Mouse (Mus musculus) kidney, embryonic 15.5 days (tissue): ENCODE results near the gene Zfp46. TPM values are rescaled to one million over a fixed set of nuclear protein-coding genes. Genes with fewer than 3 reads are reported as not detected.

Experiments used
- ATAC-seq: fragments of 200-750 bp; cut with Nextera tagmentation; replicated peaks from 2 replicates; pipeline ENCODE4 v1.8.0; 2017; ENCODE audit warnings: moderate TSS enrichment; ENCODE audit not compliant: low FRiP score
- H3K27ac ChIP-seq: fragments of 300-500 bp; sonication (generic); 2 replicates; pipeline ENCODE4 v1.5.1; 2015; ENCODE audit warnings: mild to moderate bottlenecking, inconsistent platforms
- H3K27me3 ChIP-seq: fragments of 300-500 bp; sonication (generic); 2 replicates; pipeline ENCODE4 v1.6.1; 2015; ENCODE audit warnings: inconsistent platforms
- H3K36me3 ChIP-seq: fragments of 300-500 bp; sonication (generic); 2 replicates; pipeline ENCODE4 v1.6.1; 2015; ENCODE audit warnings: inconsistent platforms
- H3K4me1 ChIP-seq: fragments of 300-500 bp; sonication (generic); 2 replicates; pipeline ENCODE4 v1.6.1; 2015; ENCODE audit warnings: inconsistent platforms
- H3K4me2 ChIP-seq: fragments of 300-500 bp; sonication (generic); 2 replicates; pipeline ENCODE4 v1.6.1; 2015; ENCODE audit warnings: moderate library complexity, mild to moderate bottlenecking, inconsistent platforms
- H3K4me3 ChIP-seq: fragments of 300-500 bp; sonication (generic); replicated peaks from 2 replicates; pipeline ENCODE4 v1.5.1; 2015; ENCODE audit warnings: mild to moderate bottlenecking, inconsistent platforms
- H3K9ac ChIP-seq: fragments of 300-500 bp; sonication (generic); 2 replicates; pipeline ENCODE4 v1.6.1; 2015; ENCODE audit warnings: mild to moderate bottlenecking, inconsistent platforms
- H3K9me3 ChIP-seq: fragments of 300-500 bp; sonication (generic); replicated peaks from 2 replicates; pipeline ENCODE4 v1.6.1; 2016; ENCODE audit warnings: inconsistent platforms
- WGBS: fragments of 180-500 bp; shearing (Covaris S2); methylation state at CpG from one replicate; pipeline ENCODE4 v1.1.7; 2015; ENCODE audit warnings: mixed read lengths; 5-methylcytosine and 5-hydroxymethylcytosine counted together
- polyA plus RNA-seq: library from polyadenylated mRNA; unstranded; fragments of >200 nt; fragmentation: Nextera tagmentation; extraction: Ambion mirVana; gene quantifications from 2 replicates; pipeline ENCODE4 v1.2.1, GENCODE M21; 2015

The Zfp46 gene
- polyA plus RNA-seq, 1 experiment from 2014 or later, result 22.8 TPM

DNA sequence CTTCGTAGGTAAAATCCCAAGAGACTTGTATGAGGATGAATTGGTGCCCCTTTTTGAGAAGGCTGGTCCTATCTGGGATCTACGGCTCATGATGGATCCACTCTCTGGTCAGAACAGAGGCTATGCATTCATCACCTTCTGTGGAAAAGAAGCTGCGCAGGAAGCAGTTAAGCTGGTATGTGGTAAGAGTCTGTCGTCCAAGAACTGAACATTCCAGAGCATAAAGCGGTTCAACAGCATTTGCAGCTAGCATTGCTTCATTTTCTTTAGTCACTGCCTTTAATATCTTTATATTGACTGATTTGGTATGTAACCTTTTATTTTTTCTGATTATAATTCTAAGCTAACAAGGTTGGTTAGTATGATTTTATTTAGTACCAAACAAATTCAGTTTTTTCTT, 42.8 kb downstream of the Zfp46 start:
- H3K9me3 ChIP-seq, result no peaks in the 10 kb centered on the region
- H3K4me3 ChIP-seq, result no peak overlapping the region
- ATAC-seq, result no peak
- no peak overlapping the region for H3K9ac ChIP-seq
- no peak overlapping the region for H3K4me2 ChIP-seq
- no peaks in the 10 kb centered on the region for H3K27me3 ChIP-seq
- H3K27ac ChIP-seq, result no peak overlapping the region
- 88% methylated on average over 5 of the region's 5 CpGs for WGBS
- H3K36me3 ChIP-seq, result peaks cover 84% of the 10 kb centered on the region
- no peaks in the 10 kb centered on the region for H3K4me1 ChIP-seq

DNA sequence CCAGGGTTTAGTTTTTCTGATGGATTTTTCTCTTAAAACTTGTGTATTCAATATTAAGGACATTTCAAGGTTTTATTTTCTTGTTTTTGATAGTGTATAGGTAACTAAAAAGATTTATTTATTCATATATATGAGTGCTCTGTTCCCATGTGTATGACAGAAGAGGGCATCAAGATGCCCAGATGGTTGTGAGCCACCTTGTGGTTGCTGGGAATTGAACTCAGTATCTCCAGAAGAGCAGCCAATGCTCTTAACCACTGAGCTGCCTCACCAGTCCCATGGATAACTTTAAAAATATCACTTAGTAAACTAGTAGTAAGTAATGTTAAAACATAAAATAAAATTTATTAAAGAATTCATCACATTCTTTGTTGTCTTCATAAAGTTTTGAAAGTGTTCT, 43.6 kb downstream of the Zfp46 start:
- no peaks in the 10 kb centered on the region for H3K9me3 ChIP-seq
- no peak overlapping the region for H3K27ac ChIP-seq
- no peak overlapping the region for H3K4me2 ChIP-seq
- H3K4me3 ChIP-seq, result no peak overlapping the region
- no peak for ATAC-seq
- no peaks in the 10 kb centered on the region for H3K4me1 ChIP-seq
- peaks cover 84% of the 10 kb centered on the region for H3K36me3 ChIP-seq
- H3K9ac ChIP-seq, result no peak overlapping the region
- H3K27me3 ChIP-seq, result no peaks in the 10 kb centered on the region

DNA sequence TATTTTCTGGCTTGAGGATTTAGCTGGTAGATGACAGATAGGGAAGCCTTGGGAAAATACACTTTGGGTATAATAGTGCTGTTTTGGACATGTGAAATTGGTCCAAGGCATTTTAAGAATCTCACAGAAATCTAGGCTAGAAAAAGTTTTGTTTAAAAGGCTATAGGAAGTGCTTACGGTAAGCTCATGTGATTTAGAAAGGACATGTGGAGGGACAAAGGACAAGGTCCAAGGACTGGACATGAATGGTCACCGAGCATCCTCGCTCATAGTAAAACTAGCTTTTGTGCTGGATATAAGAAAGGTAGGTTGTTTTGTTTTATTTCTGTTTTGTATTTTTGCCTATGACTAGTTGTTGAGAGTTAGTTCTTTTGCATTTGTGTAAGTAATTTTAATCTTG, 47.2 kb downstream of the Zfp46 start:
- no peak for ATAC-seq
- Histone ChIP-seq H3K9ac (no peak overlapping the region), H3K4me2 (no peak overlapping the region), H3K36me3 (peaks cover 85% of the 10 kb centered on the region), H3K4me3 (no peak overlapping the region), H3K27ac (no peak overlapping the region), H3K27me3 (no peaks in the 10 kb centered on the region), H3K9me3 (no peaks in the 10 kb centered on the region), H3K4me1 (no peaks in the 10 kb centered on the region)
- WGBS, result 94% methylated on average over 3 of the region's 3 CpGs

DNA sequence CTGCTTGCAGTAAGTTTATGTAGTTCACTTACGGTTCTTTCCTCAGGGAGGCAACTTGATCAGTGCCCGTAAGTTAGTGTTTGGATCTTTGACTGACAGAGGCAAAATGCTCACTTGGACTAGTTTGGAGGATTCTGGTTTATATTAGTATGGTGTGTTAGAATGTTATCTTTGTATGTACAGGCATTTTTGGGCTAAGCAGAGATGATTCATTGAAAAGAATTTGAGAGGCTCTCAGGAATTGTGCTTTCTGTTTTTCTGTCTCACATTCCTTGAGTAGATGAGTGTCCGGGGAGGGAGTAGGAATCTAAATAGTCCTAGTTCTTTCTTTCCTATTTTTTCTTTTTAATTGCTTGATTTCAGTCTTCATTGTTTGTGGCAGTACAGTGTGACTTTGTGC, 48.7 kb downstream of the Zfp46 start:
- peaks cover 84% of the 10 kb centered on the region for H3K36me3 ChIP-seq
- no peaks in the 10 kb centered on the region for H3K27me3 ChIP-seq
- H3K27ac ChIP-seq, result no peak overlapping the region

DNA sequence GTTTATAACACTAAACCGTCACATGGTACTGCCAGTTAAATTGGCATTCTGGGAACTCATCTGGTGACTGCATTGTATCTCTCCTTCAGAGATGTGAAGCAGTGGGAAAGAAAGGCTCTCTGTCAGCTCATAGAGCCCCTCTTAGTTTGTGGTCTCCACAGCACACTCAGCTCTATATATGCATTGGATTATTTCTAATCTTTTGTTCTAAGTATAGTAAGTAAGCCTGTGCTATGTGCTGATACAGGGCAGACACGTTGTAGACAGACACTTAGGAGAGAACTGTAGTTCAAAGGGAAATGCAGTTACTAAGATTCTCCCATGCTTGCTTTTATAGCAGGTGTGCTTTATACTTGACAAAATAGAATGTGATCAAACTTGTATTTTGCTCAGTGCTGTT, 50.6 kb downstream of the Zfp46 start:
- no peak overlapping the region for H3K27ac ChIP-seq
- 84% methylated on average over 2 of the region's 2 CpGs for WGBS
- no peaks in the 10 kb centered on the region for H3K4me1 ChIP-seq
- no peaks in the 10 kb centered on the region for H3K27me3 ChIP-seq
- H3K9ac ChIP-seq, result no peak overlapping the region
- peaks cover 82% of the 10 kb centered on the region for H3K36me3 ChIP-seq
- no peak for ATAC-seq
- H3K4me2 ChIP-seq, result no peak overlapping the region
- no peak overlapping the region for H3K4me3 ChIP-seq
- no peaks in the 10 kb centered on the region for H3K9me3 ChIP-seq

More for the DNA sequence above, 48.7 kb downstream of the Zfp46 start:
- H3K4me2 ChIP-seq, result no peak overlapping the region
- no peak overlapping the region for H3K9ac ChIP-seq
- no peak overlapping the region for H3K4me3 ChIP-seq
- H3K4me1 ChIP-seq, result no peaks in the 10 kb centered on the region
- 82% methylated on average over 3 of the region's 3 CpGs for WGBS
- H3K9me3 ChIP-seq, result no peaks in the 10 kb centered on the region
- no peak for ATAC-seq

DNA sequence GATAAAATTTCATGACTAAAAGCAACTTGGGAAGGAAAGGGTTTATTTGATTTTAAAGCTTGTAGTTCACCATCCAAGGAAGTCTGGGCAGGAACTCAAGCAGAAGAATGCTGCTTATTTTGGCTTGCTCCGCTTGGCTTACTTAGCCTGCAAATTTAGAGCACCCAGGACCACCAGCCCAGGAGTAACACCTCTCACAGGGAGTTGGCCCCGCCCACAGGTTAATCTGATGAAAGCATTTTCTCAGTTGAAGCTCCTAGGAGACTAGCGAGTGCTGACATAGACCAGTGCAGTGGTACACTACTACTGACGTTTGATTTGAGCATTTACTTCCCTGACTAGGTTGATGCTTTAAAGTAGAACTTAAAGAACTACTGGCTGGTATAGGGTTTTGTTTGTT, 52.6 kb downstream of the Zfp46 start:
- Histone ChIP-seq H3K9ac (no peak overlapping the region), H3K27me3 (no peaks in the 10 kb centered on the region), H3K27ac (no peak overlapping the region), H3K4me1 (no peaks in the 10 kb centered on the region), H3K4me2 (no peak overlapping the region), H3K9me3 (no peaks in the 10 kb centered on the region), H3K36me3 (peaks cover 75% of the 10 kb centered on the region), H3K4me3 (no peak overlapping the region)
- ATAC-seq, result no peak
- WGBS, result 72% methylated on average over 4 of the region's 4 CpGs

Other genes starting within 250 kb of the Zfp46 start
- 483 and 529 TPM in 2 replicates for gene Rpl11, start 231.3 kb upstream of the Zfp46 start, polyA plus RNA-seq
- 862 and 905 TPM in 2 replicates for gene Id3, start 141.2 kb upstream of the Zfp46 start, polyA plus RNA-seq
- 9.7 and 10.5 TPM in 2 replicates for gene E2f2, start 112.3 kb upstream of the Zfp46 start, polyA plus RNA-seq
- 4.5 and 6.0 TPM in 2 replicates for gene Asap3, start 78.3 kb upstream of the Zfp46 start, polyA plus RNA-seq
- gene Tcea3, start 37.0 kb upstream of the Zfp46 start, polyA plus RNA-seq, result 10.9 and 12.5 TPM in 2 replicates
- gene Hnrnpr, start 26.3 kb downstream of the Zfp46 start, polyA plus RNA-seq, result 183 and 188 TPM in 2 replicates
- 0.21 and 0.44 TPM in 2 replicates for gene Htr1d, start 138.8 kb downstream of the Zfp46 start, polyA plus RNA-seq
- gene 6030445D17Rik, start 177.6 kb downstream of the Zfp46 start, polyA plus RNA-seq, result 0.40 and 0.57 TPM in 2 replicates
- gene Luzp1, start 185.1 kb downstream of the Zfp46 start, polyA plus RNA-seq, result 134 and 146 TPM in 2 replicates